Mouse (Mus musculus) cerebellum, adult 2 months (tissue): ENCODE results near the gene 9130213A22Rik.

Experiments used
- CTCF ChIP-seq: fragments of 200-500 bp; IDR thresholded peaks from 2 replicates; pipeline ENCODE4 v1.5.1; 2011; ENCODE audit warnings: low read depth, mild to moderate bottlenecking, control low read depth, low read length, moderate library complexity, borderline replicate concordance; ENCODE audit not compliant: insufficient read depth
- POLR2A ChIP-seq: fragments of 200-500 bp; IDR thresholded peaks from 2 replicates; pipeline ENCODE4 v1.6.1; 2011; ENCODE audit warnings: low read length, control low read depth, borderline replicate concordance; ENCODE audit not compliant: insufficient read depth

GRCm38 (mm10) chr11:69095511-69096231 lies 26.7 kb downstream of the 9130213A22Rik start:
- no peak for TF ChIP-seq POLR2A
- TF ChIP-seq CTCF: no peak
